Mouse (Mus musculus) forebrain, embryonic 12.5 days (tissue): ENCODE measurements around the gene Gm42906. TPM values are rescaled to one million over a fixed set of nuclear protein-coding genes. Genes with fewer than 3 reads are reported as not detected.
A peak's percentile ranks its signal among the peaks of the same experiment; 100 is the strongest.

Experiments used
- ATAC-seq: fragments of 200-750 bp; cut with Nextera tagmentation; 2 replicates; pipeline ENCODE4 v1.8.0; 2017; ENCODE audit warnings: moderate TSS enrichment; ENCODE audit not compliant: low FRiP score
- H3K27ac ChIP-seq: fragments of 300-500 bp; sonication (generic); 2 replicates; pipeline ENCODE4 v1.5.1; 2016; ENCODE audit warnings: mild to moderate bottlenecking
- H3K27me3 ChIP-seq: fragments of 300-500 bp; sonication (generic); 2 replicates; pipeline ENCODE4 v1.6.1; 2016; ENCODE audit warnings: mild to moderate bottlenecking
- H3K36me3 ChIP-seq: fragments of 300-500 bp; sonication (generic); replicated peaks from 2 replicates; pipeline ENCODE4 v1.6.1; 2016; ENCODE audit warnings: mild to moderate bottlenecking
- H3K4me1 ChIP-seq: fragments of 300-500 bp; sonication (generic); 2 replicates; pipeline ENCODE4 v1.6.1; 2016
- H3K4me2 ChIP-seq: fragments of 300-500 bp; sonication (generic); 2 replicates; pipeline ENCODE4 v1.6.1; 2016; ENCODE audit warnings: mild to moderate bottlenecking, moderate library complexity
- H3K4me3 ChIP-seq: fragments of 300-500 bp; sonication (generic); replicated peaks from 2 replicates; pipeline ENCODE4 v1.5.1; 2016; ENCODE audit warnings: mild to moderate bottlenecking
- H3K9ac ChIP-seq: fragments of 300-500 bp; sonication (generic); 2 replicates; pipeline ENCODE4 v1.6.1; 2016; ENCODE audit warnings: mild to moderate bottlenecking
- H3K9me3 ChIP-seq: fragments of 300-500 bp; sonication (generic); 2 replicates; pipeline ENCODE4 v1.6.1; 2016
- WGBS: fragments of 180-500 bp; shearing (Covaris S2); methylation state at CpG from one replicate; pipeline ENCODE4 v1.1.7; 2016; 5-methylcytosine and 5-hydroxymethylcytosine counted together
- polyA plus RNA-seq: library from polyadenylated mRNA; unstranded; fragments of >200 nt; fragmentation: Nextera tagmentation; extraction: Ambion mirVana; gene quantifications from 2 replicates; pipeline ENCODE4 v1.2.1, GENCODE M21; 2016

The Gm42906 gene
- polyA plus RNA-seq, 1 experiment from 2014 or later: not detected

DNA sequence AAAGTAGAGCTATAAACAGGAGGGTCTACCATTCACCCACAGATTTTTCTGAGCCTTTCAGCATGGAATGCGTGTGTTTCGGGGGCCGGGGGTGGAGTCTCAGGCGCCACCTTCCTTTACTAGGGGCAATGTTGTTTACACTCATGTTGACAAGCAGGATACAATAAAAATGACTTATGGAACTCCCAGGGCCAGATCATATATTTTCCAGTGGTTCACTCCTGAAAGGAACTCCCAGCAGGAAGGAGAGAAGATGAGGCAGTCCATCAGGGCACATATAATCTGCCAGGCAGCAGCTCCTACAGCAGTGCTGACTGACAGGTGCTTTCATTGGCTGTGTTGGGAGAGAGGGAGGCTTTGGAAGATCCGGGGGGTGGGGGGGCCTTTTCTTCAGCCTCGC is 260.3 kb downstream of the Gm42906 start:
- Histone ChIP-seq H3K4me1 (peaks cover 14% of the 10 kb centered on the region), H3K4me2 (no peak overlapping the region), H3K36me3 (no peaks in the 10 kb centered on the region), H3K27me3 (no peaks in the 10 kb centered on the region), H3K4me3 (no peak overlapping the region), H3K9ac (no peak overlapping the region), H3K9me3 (no peaks in the 10 kb centered on the region), H3K27ac (no peak overlapping the region)
- WGBS: 82% methylated on average over 6 of the region's 6 CpGs
- ATAC-seq: no peak

DNA sequence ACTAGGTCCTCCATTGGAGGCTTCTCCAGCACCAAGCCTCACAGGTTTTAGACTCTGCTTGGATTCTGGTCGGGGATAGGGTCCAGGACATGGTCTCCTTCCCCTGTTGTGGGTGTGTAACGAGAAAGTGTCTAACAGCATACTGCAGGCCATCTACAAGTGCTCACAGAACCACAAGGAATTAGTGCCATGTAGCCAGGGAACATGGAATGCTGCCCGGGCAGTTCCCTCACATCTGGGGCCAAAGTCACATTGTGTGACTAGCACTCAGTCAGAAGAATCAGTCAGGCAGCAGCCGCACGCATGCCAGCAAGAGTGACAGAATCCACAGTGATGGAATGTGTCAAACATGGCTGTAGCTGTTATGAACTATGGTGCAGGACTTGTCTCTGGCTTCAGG is 261.7 kb downstream of the Gm42906 start:
- Histone ChIP-seq H3K27me3 (no peaks in the 10 kb centered on the region), H3K9me3 (no peaks in the 10 kb centered on the region), H3K4me3 (no peak overlapping the region), H3K27ac (no peak overlapping the region), H3K36me3 (no peaks in the 10 kb centered on the region), H3K4me2 (no peak overlapping the region), H3K9ac (no peak overlapping the region), H3K4me1 (peaks cover 14% of the 10 kb centered on the region)
- ATAC-seq: no peak
- WGBS: 87% methylated on average over 5 of the region's 5 CpGs

DNA sequence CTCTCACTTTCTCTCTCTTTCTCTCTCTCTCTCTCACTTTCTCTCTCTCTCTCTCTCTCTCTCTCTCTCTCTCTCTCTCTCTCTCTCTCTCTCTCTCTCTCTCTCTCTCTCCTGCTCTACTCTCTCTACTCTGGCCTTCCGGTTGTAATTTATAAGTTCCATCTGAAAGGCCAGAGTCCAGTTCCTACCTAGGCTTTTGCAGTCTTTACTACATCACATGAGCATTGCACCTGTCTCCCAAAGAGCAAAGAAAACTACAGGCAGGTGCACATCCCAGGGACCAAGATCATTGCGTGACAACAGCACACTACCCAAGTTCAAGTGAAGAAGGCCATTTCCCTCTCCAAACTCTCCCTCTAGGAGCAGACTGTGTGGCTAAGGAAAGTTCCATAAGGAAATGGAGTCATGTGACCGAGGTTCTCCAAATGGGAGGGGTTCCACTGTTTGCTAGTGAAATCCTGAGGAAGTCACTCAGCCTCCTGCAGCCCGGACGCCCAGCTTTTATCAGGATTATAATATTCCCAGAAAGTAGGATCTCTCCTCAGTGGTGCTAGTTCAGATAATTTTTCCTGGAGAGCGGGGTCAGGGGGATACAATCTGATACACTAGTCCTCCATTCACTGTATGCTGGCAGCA is 262.5 kb downstream of the Gm42906 start:
- H3K36me3 ChIP-seq: no peaks in the 10 kb centered on the region
- H3K9ac ChIP-seq: no peak overlapping the region
- H3K4me2 ChIP-seq: no peak overlapping the region
- WGBS: 86% methylated on average over 6 of the region's 6 CpGs
- peaks cover 14% of the 10 kb centered on the region for H3K4me1 ChIP-seq
- H3K27ac ChIP-seq: no peak overlapping the region
- H3K4me3 ChIP-seq: no peak overlapping the region
- no peaks in the 10 kb centered on the region for H3K27me3 ChIP-seq
- no peaks in the 10 kb centered on the region for H3K9me3 ChIP-seq
- ATAC-seq: no peak

DNA sequence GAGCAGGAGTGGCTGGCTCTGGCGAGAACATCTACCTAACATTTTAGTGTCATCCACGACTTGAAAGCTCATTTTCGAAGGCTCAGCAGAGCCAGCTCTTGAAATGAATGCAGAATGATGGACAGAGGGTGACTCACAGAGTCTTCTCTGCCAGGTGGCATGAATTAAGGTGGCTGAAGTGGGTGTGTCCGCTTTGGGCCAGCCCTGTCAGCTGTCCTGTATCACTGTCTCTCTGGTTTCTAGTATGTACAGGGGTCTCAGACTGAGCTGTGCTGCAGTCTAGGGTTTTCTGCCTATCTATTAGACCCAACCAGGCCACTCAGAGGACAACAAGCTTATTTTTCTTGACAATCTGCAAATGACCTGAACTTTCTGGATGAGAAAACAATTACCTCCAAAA is 263.1 kb downstream of the Gm42906 start:
- peaks cover 14% of the 10 kb centered on the region for H3K4me1 ChIP-seq
- H3K27ac ChIP-seq: no peak overlapping the region
- WGBS: 71% methylated on average over 4 of the region's 4 CpGs
- H3K27me3 ChIP-seq: no peaks in the 10 kb centered on the region
- no peaks in the 10 kb centered on the region for H3K36me3 ChIP-seq
- H3K9me3 ChIP-seq: no peaks in the 10 kb centered on the region
- no peak overlapping the region for H3K4me2 ChIP-seq
- H3K4me3 ChIP-seq: no peak overlapping the region
- no peak overlapping the region for H3K9ac ChIP-seq
- ATAC-seq: no peak

DNA sequence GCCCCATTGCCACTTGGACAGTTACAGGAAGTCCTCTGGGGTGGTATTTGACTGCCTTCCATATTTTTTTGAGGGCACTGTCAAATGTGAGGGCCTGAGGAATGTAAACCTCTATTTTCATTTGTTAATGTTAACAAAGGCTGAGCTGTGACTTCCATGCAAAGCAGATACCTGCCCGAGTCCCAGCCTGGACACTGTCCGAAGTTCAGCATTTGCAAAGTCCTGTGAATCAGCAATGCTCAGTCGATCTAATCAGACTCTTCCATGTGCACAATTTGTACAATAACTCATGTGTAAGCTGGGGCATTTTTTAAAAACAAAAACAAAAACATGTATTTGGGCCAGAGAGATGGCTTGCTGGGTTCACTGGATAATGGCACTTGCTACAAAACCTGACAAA is 265.3 kb downstream of the Gm42906 start:
- no peak for ATAC-seq
- Histone ChIP-seq H3K9ac (no peak overlapping the region), H3K4me3 (no peak overlapping the region), H3K4me1 (peaks cover 14% of the 10 kb centered on the region), H3K9me3 (no peaks in the 10 kb centered on the region), H3K27me3 (no peaks in the 10 kb centered on the region), H3K4me2 (no peak overlapping the region), H3K27ac (no peak overlapping the region), H3K36me3 (no peaks in the 10 kb centered on the region)
- WGBS: 86% methylated on average over 3 of the region's 3 CpGs

GRCm38 (mm10) chr5:151155247-151155646 is 272.7 kb downstream of the Gm42906 start:
- H3K4me1 ChIP-seq: peaks cover 6% of the 10 kb centered on the region; the same call in 1 of the 2 replicates
- no peaks in the 10 kb centered on the region for H3K9me3 ChIP-seq
- ATAC-seq: no peak
- no peak overlapping the region for H3K4me3 ChIP-seq
- no peaks in the 10 kb centered on the region for H3K27me3 ChIP-seq
- H3K9ac ChIP-seq: no peak overlapping the region
- no peak overlapping the region for H3K4me2 ChIP-seq
- 100% methylated on average over 1 of the region's 1 CpGs for WGBS
- H3K27ac ChIP-seq: no peak overlapping the region
- H3K36me3 ChIP-seq: no peaks in the 10 kb centered on the region

DNA sequence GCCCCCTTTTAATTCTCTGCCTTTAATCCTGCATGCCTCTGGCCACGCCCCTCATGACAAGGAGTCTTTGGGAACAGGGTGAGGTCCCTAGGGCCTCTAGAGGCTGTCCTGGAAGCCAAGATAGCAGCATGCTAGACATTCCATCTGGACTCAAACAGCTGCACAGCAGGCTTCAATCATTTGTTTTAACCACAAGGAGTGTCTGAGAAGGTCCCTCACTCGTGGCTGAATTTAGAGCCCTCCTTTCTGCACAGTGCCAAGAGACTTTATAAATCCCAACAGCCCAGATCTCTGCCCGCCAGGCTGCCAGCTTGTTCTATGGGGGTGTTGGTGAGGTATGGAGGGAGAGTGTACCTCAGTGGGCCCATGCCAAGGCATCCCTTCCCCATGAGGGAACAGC is 273.2 kb downstream of the Gm42906 start:
- H3K4me2 ChIP-seq: no peak overlapping the region
- no peaks in the 10 kb centered on the region for H3K9me3 ChIP-seq
- no peaks in the 10 kb centered on the region for H3K36me3 ChIP-seq
- no peak overlapping the region for H3K4me3 ChIP-seq
- ATAC-seq: no peak
- no peak overlapping the region for H3K9ac ChIP-seq
- no peaks in the 10 kb centered on the region; the same call in 1 of the 2 replicates for H3K27me3 ChIP-seq
- H3K4me1 ChIP-seq: peaks cover 6% of the 10 kb centered on the region; the same call in 1 of the 2 replicates
- no peak overlapping the region for H3K27ac ChIP-seq
- WGBS: 44% methylated on average over 3 of the region's 3 CpGs

GRCm38 (mm10) chr5:151154030-151154429 is 273.9 kb downstream of the Gm42906 start:
- Histone ChIP-seq H3K9ac (no peak overlapping the region), H3K4me2 (no peak overlapping the region), H3K9me3 (no peaks in the 10 kb centered on the region), H3K4me3 (no peak overlapping the region), H3K27ac (no peak overlapping the region), H3K36me3 (no peaks in the 10 kb centered on the region), H3K4me1 (peaks cover 6% of the 10 kb centered on the region; the same call in 1 of the 2 replicates), H3K27me3 (no peaks in the 10 kb centered on the region; the same call in 1 of the 2 replicates)
- 75% methylated on average over 4 of the region's 4 CpGs for WGBS
- ATAC-seq: no peak

- Histone ChIP-seq H3K9ac (no peak overlapping the region), H3K4me3 (no peak overlapping the region), H3K9me3 (no peaks in the 10 kb centered on the region), H3K27ac (no peak overlapping the region), H3K27me3 (no peaks in the 10 kb centered on the region; the same call in 1 of the 2 replicates), H3K4me1 (peaks cover 6% of the 10 kb centered on the region; the same call in 1 of the 2 replicates), H3K4me2 (no peak overlapping the region), H3K36me3 (no peaks in the 10 kb centered on the region)
- WGBS: 92% methylated on average over 9 of the region's 9 CpGs
- ATAC-seq: no peak
Observed at GRCm38 (mm10) chr5:151151549-151151948, 276.4 kb downstream of the Gm42906 start.

- Histone ChIP-seq H3K36me3 (no peaks in the 10 kb centered on the region), H3K27me3 (no peaks in the 10 kb centered on the region; the same call in 1 of the 2 replicates), H3K9me3 (no peaks in the 10 kb centered on the region), H3K4me3 (no peak overlapping the region), H3K4me1 (no peaks in the 10 kb centered on the region), H3K27ac (no peak overlapping the region), H3K4me2 (no peak overlapping the region), H3K9ac (no peak overlapping the region)
- 74% methylated on average over 8 of the region's 8 CpGs for WGBS
- ATAC-seq: no peak
Observed at GRCm38 (mm10) chr5:151149509-151149908, 278.5 kb downstream of the Gm42906 start.

DNA sequence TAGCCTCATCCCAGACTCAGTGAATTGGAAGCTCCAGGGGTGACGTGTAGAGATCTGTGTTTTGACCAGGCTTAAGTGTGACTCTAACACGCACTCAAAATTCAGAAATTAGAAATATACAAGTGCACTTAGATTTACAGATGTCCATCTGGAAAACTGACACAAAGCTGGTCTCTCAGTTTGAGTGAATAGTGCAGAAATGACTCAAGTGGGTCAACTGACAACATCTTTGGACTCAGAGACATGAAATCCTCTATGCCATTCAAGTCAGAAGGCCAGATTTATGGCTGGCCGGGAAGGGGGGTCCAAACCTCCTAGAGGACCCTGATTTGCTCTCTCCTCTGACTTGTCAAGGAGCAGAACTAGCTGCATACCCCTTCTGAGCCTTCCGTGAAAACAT is 279.9 kb downstream of the Gm42906 start:
- H3K27me3 ChIP-seq: no peaks in the 10 kb centered on the region; the same call in 1 of the 2 replicates
- ATAC-seq: no peak
- peaks cover 7% of the 10 kb centered on the region for H3K4me1 ChIP-seq
- no peak overlapping the region for H3K4me3 ChIP-seq
- H3K27ac ChIP-seq: no peak overlapping the region
- 86% methylated on average over 4 of the region's 4 CpGs for WGBS
- no peak overlapping the region for H3K9ac ChIP-seq
- H3K36me3 ChIP-seq: no peaks in the 10 kb centered on the region
- H3K9me3 ChIP-seq: no peaks in the 10 kb centered on the region
- H3K4me2 ChIP-seq: no peak overlapping the region

GRCm38 (mm10) chr5:151145807-151146206 is 282.2 kb downstream of the Gm42906 start:
- 87% methylated on average over 5 of the region's 5 CpGs for WGBS
- ATAC-seq: no peak

DNA sequence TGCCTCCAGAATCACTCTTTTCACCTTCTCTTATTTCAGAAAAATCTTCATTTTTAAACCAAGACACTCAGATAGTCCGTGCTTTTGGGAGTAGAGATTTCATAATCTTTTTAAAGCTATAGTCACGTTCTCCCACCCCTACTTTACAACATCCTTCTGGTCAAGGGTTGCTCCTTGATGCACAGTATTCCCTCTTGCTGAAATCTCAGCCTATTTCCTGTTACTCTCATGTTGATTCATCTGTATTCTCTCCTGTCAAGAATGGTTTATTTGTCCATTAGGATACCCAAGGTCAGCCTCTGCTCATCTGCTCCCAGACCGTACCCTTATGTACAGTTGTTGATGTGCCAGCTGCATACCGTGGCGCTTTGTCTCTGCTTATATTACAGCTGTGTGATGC is 284.0 kb downstream of the Gm42906 start:
- Histone ChIP-seq H3K27me3 (no peaks in the 10 kb centered on the region), H3K4me2 (no peak overlapping the region), H3K4me1 (peaks cover 16% of the 10 kb centered on the region), H3K36me3 (no peaks in the 10 kb centered on the region), H3K27ac (0 out of 2 replicates have a peak overlapping the region, but pooled peaks have one; percentile 79), H3K9ac (no peak overlapping the region), H3K4me3 (no peak overlapping the region), H3K9me3 (no peaks in the 10 kb centered on the region)
- no peak for ATAC-seq
- 89% methylated on average over 5 of the region's 5 CpGs for WGBS

More at GRCm38 (mm10) chr5:151145807-151146206, 282.2 kb downstream of the Gm42906 start:
- Histone ChIP-seq H3K36me3 (no peaks in the 10 kb centered on the region), H3K27me3 (no peaks in the 10 kb centered on the region; the same call in 1 of the 2 replicates), H3K9ac (no peak overlapping the region), H3K9me3 (no peaks in the 10 kb centered on the region), H3K27ac (no peak overlapping the region), H3K4me2 (no peak overlapping the region), H3K4me3 (no peak overlapping the region), H3K4me1 (peaks cover 16% of the 10 kb centered on the region)
